Mouse (Mus musculus) lung, adult 2 months (tissue): ENCODE measurements around the gene Fsip1. TPM values are rescaled to one million over a fixed set of nuclear protein-coding genes. Genes with fewer than 3 reads are reported as not detected.

Experiments
- DNase-seq: peaks from one replicate; pipeline ENCODE4 v3.0.0; 2022
- H3K4me1 ChIP-seq: fragments of 200-500 bp; 2 replicates; pipeline ENCODE4 v1.6.1; 2011; ENCODE audit warnings: low read length; ENCODE audit not compliant: control insufficient read depth, insufficient read depth
- H3K4me3 ChIP-seq: fragments of 200-500 bp; replicated peaks from 2 replicates; pipeline ENCODE3; 2011; ENCODE audit warnings: low read depth, mild to moderate bottlenecking, control low read depth, low read length; ENCODE audit errors: extremely low read depth
- CTCF ChIP-seq: fragments of 200-500 bp; IDR thresholded peaks from 2 replicates; pipeline ENCODE4 v1.5.1; 2011; ENCODE audit warnings: mild to moderate bottlenecking, low read length, control low read depth; ENCODE audit not compliant: insufficient read depth
- POLR2A ChIP-seq: fragments of 200-500 bp; IDR thresholded peaks from 2 replicates; pipeline ENCODE4 v1.6.1; 2011; ENCODE audit warnings: low read depth, mild to moderate bottlenecking, control low read depth, low read length, borderline replicate concordance; ENCODE audit errors: extremely low read depth
- WGBS: fragments of 180-500 bp; shearing (Covaris S2); methylation state at CpG from one replicate; pipeline ENCODE4 v1.1.7; 2018; 5-methylcytosine and 5-hydroxymethylcytosine counted together
- polyA plus RNA-seq: library from polyadenylated mRNA; depleted of rRNA; stranded (reverse); fragments of >200 nt; gene quantifications from 2 replicates; pipeline ENCODE4 v1.2.3, GENCODE M21; 2012

The Fsip1 gene
- polyA plus RNA-seq, 1 experiment = 0.60 TPM

DNA sequence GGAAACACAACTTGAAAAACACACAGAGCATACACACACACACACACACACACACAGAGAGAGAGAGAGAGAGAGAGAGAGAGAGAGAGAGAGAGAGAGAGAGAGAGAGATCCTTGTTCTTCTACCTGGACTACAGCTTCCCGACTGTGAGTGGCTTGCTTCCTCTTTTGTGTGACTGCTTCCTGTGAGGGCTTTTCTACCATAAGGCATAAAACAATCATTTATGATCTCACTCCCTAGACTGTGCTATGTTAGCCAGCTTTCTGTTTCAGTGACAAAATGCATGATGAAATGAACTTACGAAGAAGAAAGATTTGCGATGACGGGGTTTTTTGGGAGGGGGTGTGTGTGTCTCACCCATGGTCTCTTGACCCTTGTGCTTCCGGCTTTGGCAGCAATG is 3.0 kb upstream of the Fsip1 start:
- TF ChIP-seq POLR2A (no peak), CTCF (no peak)
- WGBS = 53% methylated on average over 5 of the region's 5 CpGs
- no peaks in the 10 kb centered on the region; the same call in 1 of the 2 replicates for H3K4me1 ChIP-seq
- H3K4me3 ChIP-seq = no peak overlapping the region
- no peak for DNase-seq

DNA sequence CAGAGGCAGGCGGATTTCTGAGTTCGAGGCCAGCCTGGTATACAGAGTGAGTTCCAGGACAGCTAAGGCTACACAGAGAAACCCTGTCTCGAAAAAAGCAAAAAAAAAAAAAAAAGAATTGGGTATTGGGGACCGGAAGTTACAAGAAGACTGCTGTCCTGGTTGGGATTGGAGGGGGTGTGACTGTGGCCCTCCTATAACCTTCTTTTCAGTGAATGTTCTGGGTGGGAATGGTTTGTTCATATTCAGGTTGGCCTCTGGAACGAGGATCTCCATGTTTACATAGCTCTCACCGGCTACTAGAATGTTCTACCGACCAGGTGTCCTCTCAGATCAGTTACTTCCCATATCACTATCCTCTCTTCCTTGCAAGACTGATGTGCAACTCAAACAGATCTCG is 328 bp upstream of the Fsip1 start:
- no peak overlapping the region for H3K4me3 ChIP-seq
- no peaks in the 10 kb centered on the region for H3K4me1 ChIP-seq
- no peak for TF ChIP-seq CTCF
- TF ChIP-seq POLR2A = no peak
- 62% methylated on average over 8 of the region's 8 CpGs for WGBS
- DNase-seq = no peak

DNA sequence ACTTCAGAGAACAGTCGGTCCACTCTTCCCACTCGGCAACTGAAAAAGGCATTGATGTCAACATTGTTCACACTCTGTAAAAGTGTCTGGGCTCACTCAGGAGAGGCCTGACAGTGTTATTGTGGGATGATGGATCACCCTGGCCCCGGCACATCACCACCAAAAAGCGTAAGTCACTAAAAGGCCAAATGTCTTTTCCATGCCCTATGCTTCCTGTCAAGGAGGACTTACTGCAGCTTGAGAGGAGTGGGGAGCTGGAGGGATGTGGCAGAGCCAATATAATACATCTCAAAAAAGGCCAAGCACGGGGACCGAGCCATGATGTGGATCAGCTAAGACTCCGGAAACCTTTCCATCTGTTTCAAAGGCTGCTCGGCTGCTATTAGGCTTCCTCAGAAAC is 2.2 kb downstream of the Fsip1 start:
- H3K4me3 ChIP-seq = no peak overlapping the region
- no peak for DNase-seq
- no peak for TF ChIP-seq POLR2A
- no peak for TF ChIP-seq CTCF
- 42% methylated on average over 8 of the region's 8 CpGs for WGBS
- H3K4me1 ChIP-seq = no peaks in the 10 kb centered on the region

DNA sequence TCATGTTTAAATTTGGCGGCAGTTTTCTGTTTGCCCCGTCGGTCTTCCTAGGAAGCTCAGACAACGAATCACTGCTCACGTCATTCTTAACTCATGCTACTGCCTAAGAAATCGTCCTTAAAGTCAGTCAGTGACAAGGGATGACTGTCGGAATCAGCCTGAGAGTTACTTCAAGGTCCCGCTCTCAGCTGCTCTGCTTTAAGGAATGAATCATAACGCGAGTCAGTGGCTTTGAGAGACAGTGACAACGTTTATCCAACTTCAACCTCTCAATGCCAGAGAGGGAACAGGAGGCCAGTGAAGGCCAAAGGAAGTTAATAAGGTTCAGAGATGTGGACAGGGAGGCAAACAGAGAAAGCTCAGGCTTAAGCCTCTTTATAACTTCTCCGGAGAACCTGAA is 7.8 kb downstream of the Fsip1 start:
- no peak for DNase-seq
- H3K4me1 ChIP-seq = no peaks in the 10 kb centered on the region
- H3K4me3 ChIP-seq = no peak overlapping the region
- 62% methylated on average over 12 of the region's 12 CpGs for WGBS
- TF ChIP-seq POLR2A = no peak
- no peak for TF ChIP-seq CTCF

DNA sequence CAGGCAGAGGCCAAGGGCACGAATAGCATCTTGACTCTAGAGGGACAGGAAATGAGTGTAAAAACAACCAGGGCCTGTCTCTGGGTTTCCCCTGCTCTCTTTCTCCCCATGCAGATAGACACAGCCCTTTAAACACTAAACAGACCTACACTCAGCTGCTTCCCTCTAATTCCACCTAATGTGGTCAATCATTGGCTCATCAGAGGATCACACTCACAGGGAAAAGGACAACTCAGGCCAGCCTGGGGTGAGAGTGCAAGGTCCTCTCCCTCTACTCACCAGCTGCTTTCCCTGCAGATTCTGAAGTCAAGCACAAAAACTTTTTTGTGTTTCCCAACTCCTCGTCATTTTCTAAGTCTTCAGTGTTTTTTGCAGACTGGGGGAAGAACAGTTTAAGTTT is 8.8 kb downstream of the Fsip1 start:
- TF ChIP-seq POLR2A (no peak), CTCF (no peak)
- H3K4me3 ChIP-seq = no peak overlapping the region
- no peaks in the 10 kb centered on the region for H3K4me1 ChIP-seq
- 39% methylated on average over 2 of the region's 2 CpGs for WGBS
- no peak for DNase-seq

DNA sequence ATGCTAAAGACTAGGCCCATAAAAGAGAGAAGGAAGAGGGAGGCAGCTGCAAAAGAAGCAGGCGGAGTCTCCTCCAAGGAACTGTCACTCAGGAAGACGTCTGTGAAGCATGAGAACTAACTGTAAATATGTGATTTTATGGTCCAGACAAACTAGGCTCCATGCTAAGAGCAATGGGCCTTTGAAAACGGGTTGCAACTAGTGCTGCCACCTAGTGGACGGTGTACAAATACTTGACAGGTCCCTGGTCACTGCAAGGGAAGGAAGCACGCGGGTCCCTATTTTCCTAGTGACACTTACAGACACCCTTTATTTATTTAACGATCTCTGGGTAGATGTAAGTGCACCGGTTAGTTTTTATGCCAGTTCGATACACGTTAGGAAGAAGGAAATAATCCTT is 10.9 kb downstream of the Fsip1 start:
- 7% methylated on average over 10 of the region's 10 CpGs for WGBS
- no peaks in the 10 kb centered on the region for H3K4me1 ChIP-seq
- DNase-seq = peak; percentile 69
- no peak overlapping the region for H3K4me3 ChIP-seq
- TF ChIP-seq POLR2A = no peak
- TF ChIP-seq CTCF = peak; percentile 77

DNA sequence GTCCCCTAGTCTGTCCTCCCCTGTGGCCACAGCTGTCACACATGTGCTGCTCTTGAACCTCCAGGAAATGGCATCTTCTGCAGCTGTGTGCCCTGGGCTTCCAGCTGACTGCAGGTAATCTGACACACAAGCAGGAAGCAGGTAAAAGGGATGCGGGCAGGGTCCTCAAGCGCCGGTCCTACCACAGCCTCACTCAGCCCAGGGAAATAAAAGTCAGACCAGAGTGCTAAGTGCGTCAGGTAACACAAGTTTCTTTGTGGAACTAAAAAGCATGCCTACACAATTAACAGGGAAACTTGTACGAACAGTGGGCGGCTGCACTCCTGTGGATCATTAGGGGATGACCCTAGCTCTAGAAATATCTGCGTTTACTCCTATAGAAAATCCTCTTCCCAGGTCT is 20.6 kb downstream of the Fsip1 start:
- no peak overlapping the region for H3K4me3 ChIP-seq
- 86% methylated on average over 7 of the region's 7 CpGs for WGBS

DNA sequence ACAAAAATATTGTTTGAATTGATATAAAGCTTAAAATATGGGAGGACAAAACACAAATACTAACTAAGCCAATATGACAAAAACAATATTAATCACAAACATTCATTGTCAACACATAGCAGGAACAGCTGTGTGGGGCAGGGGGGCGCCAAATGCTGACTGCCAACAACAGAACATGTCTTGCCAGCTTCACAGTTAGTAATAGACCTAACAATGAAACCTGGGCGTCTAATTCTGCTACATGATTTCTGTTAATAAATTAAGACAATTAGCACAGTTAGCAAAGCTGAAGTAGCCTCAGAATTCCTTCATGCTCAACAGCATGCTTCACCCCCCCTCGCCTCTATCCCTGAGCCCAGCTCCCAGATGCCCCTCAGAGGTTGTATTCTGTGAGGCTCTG is 21.2 kb downstream of the Fsip1 start:
- DNase-seq = no peak
- H3K4me1 ChIP-seq = no peaks in the 10 kb centered on the region
- WGBS = 70% methylated on average over 3 of the region's 3 CpGs
- TF ChIP-seq POLR2A = no peak
- no peak for TF ChIP-seq CTCF
- H3K4me3 ChIP-seq = no peak overlapping the region

More for the DNA sequence above, 20.6 kb downstream of the Fsip1 start:
- DNase-seq = no peak
- H3K4me1 ChIP-seq = no peaks in the 10 kb centered on the region
- TF ChIP-seq CTCF = no peak
- TF ChIP-seq POLR2A = no peak

DNA sequence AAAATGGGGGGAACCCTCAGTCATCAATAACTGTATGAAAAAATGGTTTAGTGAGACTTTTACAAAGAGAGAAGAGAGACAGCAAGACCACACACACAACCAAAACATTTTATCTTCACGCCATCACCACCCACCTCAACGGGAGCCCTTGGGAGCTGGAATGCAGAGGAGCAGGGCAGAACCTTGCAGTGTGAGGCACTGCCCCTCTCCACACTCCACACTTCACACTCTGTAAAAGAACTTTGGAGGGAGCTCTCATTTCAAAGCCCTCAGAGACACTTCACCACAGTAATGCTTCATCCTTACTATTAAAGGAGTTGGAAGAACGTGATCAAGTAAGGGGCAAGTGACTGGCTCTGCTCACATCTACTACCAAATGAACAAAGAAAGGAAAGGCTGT is 26.2 kb downstream of the Fsip1 start:
- DNase-seq = no peak
- no peak overlapping the region for H3K4me3 ChIP-seq
- no peak for TF ChIP-seq CTCF
- no peak for TF ChIP-seq POLR2A
- no peaks in the 10 kb centered on the region for H3K4me1 ChIP-seq
- WGBS = 35% methylated on average over 3 of the region's 3 CpGs

DNA sequence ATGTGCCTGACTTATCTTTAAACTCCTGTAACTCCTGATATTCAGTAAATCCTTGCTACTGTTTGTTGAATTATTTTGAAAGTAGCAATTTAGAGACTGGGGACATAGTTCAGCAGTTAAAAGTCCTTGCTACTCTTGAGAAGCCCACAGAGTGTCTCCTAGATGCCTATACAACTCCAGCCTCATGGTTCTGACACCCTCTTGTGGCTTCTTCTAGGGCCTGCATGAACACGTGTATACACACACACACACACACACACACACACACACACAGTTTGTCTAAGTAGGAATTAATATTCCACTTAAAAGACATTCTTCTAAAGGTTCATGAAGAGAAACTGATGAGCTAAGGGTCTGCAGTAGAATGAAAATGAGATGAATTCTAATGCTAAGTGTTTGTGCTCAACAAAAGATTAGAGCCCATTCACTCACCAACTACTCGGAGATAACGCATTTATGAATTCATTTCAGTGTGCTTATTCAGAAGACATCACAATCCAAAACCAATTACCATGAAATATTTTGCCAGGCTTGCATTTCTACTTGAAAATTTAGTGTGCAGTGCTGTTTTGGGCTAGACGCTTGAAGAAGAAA is 28.2 kb downstream of the Fsip1 start:
- TF ChIP-seq POLR2A (no peak), CTCF (no peak)

More for the DNA sequence above, 28.2 kb downstream of the Fsip1 start:
- H3K4me1 ChIP-seq = no peaks in the 10 kb centered on the region
- DNase-seq = no peak
- no peak overlapping the region for H3K4me3 ChIP-seq
- 87% methylated on average over 4 of the region's 4 CpGs for WGBS
